Mouse (Mus musculus): Measurements from ENCODE around the gene Shroom2. TPM values are rescaled to one million over a fixed set of nuclear protein-coding genes. Genes with fewer than 3 reads are reported as not detected.

Shroom2 gene
- total RNA-seq (2023) = not detected in 4 replicates

DNA sequence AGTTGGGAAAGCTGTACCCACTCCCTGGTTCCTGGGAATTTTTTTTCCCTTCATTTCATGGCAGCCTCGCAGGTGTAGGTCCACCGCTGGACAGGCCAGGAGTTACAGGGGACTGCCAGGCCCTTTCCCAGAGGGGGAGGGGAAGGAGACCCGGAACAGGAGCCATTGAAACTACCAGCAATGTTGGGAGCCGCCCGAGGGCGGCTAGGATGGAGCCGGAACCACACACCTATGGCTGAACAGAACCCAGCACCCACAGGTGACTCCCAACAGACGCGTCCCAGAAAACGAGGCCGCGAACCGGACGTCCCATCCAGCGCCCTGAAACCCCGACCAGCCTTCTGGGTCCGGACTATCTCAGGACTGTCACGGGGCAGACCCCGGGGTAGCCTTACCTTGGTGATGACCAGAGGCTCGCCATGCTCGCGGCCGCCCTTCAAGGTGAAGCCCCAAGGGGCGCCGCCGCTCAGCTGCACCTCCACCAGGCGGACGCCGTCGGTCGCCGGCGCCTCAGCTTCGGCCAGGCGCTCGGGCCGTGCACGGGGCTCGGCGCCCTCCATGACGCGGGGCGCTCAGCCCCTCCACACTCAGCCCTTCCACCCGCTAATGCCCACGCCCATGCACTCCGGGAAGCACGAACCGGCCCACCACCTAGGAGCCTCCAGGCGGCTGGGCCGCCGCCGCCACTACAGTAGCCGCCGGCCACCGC, at the start of gene Shroom2:
Gene Shroom2, minus strand, starts transcription at position 575 of the 709 bp plus-strand sequence.

DNA sequence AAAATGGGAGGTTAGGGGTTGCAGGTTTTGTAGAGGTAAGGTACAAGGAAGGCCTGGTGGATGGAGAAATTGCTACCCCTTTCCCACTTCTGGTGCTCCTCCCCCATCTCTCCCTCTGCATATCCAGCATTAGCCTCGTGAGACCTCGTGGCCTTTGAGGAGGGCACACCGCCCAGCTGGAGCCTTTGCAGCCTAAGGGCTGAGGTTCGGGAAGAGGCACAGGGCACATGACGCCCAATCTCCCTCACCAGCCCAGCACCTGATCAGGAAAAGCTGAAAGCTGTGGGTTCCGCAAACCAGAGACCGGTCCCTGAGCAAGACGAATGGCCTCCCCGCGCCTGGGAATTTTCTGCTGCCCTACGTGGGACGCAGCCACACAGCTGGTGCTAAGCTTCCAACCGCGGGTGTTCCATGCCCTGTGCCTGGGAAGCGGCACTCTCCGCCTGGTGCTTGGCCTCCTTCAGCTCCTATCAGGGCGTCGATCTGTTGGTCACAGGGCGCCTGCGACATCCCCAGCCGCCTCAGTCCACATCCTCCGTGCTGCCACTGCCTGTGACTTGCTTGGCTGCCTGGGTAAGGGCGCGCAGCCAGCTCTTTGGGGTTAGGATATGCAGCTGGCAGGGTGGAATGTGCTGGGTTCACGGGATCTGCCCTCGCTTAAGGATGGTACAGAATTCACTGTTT, 12.6 kb upstream of the Shroom2 start, which contains the start of gene Gpr143:
Gene Gpr143, plus strand, starts transcription at position 202 of the 684 bp plus-strand sequence.

DNA sequence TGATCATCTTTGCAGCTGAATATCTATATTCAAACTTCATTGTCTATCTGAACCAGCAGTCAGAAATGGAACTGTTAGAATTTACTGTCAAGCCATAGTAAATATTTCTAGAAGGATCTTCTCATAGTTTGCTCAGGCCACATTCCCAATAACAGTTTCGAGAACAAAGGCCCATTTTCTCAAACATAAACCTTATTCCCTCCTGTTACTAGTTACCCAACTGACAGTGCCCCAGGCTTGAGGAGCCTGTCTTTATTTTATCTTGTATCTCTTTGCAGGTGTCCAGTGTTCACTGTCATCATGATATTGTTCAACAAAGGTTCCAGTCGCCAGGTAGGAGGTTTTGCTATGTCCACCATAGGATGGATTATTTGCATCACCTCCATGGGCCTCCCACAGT, 206.2 kb downstream of the Shroom2 start, which contains the start of gene Cldn34a:
Gene Cldn34a, plus strand, starts transcription at position 301 of the 400 bp plus-strand sequence.

Other genes with a start within 250 kb of the Shroom2 start
- gene Cldn34a, start 206.1 kb downstream of the Shroom2 start, total RNA-seq (2023) = not detected in 4 replicates
- gene Gpr143, start 12.5 kb upstream of the Shroom2 start, total RNA-seq (2023) = not detected in 4 replicates
- 0.26 TPM in 1 of 4 replicates, not detected in the others for gene Usp51, start 237.0 kb upstream of the Shroom2 start, total RNA-seq (2023)

Data from B cell, adult 62 days (primary cell).